In the genomic region with DNA sequence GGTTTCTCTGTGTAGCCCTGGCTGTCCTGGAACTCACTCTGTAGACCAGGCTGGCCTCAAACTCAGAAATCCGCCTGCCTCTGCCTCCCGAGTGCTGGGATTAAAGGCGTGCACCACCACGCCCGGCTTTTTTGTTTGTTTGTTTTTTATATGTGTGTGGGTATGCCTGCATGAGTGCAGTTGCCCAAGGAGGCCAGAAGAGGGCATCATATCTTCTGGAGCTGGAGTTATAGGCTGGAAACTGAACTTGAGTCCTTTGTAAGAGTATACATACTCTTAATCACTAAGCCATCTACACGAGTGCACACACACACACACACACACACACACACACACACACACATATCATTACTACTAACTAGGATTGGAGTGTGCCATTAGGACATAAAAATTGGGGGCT, we compare ENCODE assay signal across 1 mouse cellular context. TPM values are rescaled to one million over a fixed set of nuclear protein-coding genes. Genes with fewer than 3 reads are reported as not detected.
"Had no signal": no experiment of that assay in that cellular context is flagged by ENCODE, and none has a peak within 500 bp of the region (broad histone marks: within the 10 kb centered on the region; RNA-seq: fewer than 3 reads in every experiment).

No protein-coding gene starts in this region.

RNA-seq across cellular contexts. Expression of a gene that starts 44.7 kb away (rescaled TPM):
- polyA plus RNA-seq: midbrain, embryonic 13.5 days had no signal
